Mouse (Mus musculus): Measurements from ENCODE around the gene Ppm1j. TPM values are rescaled to one million over a fixed set of nuclear protein-coding genes. Genes with fewer than 3 reads are reported as not detected.

The Ppm1j gene
- total and polyA plus RNA-seq, 3 experiments, result 0.54 to 2.7 TPM; not detected in 1

- no peak overlapping the region for H3K4me3 ChIP-seq (ENCODE audit: control insufficient read depth in 1 of 2, insufficient read depth in 1 of 2, low read depth in 2 of 2, low read length in 2 of 2)
- DNase-seq (ENCODE audit: low read depth, low spot score), result no peak
- no peak overlapping the region for H3K27ac ChIP-seq (ENCODE audit: control insufficient read depth, low read depth, low read length)
- H3K27me3 ChIP-seq (ENCODE audit: control insufficient read depth in 1 of 2, insufficient read depth in 2 of 2, low read length in 2 of 2), result no peaks in the 10 kb centered on the region; a peak in 1 of 4 replicates
- H3K36me3 ChIP-seq (ENCODE audit: control insufficient read depth in 1 of 2, insufficient read depth in 2 of 2, low read length in 2 of 2), result no peaks in the 10 kb centered on the region
- H3K9me3 ChIP-seq (replicated peaks; ENCODE audit: insufficient read depth, low read length), result no peaks in the 10 kb centered on the region
- TF ChIP-seq CTCF (IDR thresholded peaks at IDR 0.05 in 2 of 3, conservative IDR thresholded peaks at IDR 0.05 in 1 of 3; ENCODE audit: control insufficient read depth in 1 of 3, insufficient read depth in 1 of 3, low read depth in 2 of 3, low read length in 3 of 3, poor library complexity in 1 of 3, severe bottlenecking in 1 of 3) (no peak), POLR2AphosphoS2 (IDR thresholded peaks at IDR 0.05; ENCODE audit: low read length) (no peak), KAT2A (conservative IDR thresholded peaks at IDR 0.05; ENCODE audit: low read depth, low read length) (no peak), BHLHE40 (IDR thresholded peaks at IDR 0.05; ENCODE audit: borderline replicate concordance, low read depth, low read length) (no peak), USF2 (IDR thresholded peaks at IDR 0.05; ENCODE audit: borderline replicate concordance in 1 of 2, insufficient read depth in 1 of 2, low read depth in 1 of 2, low read length in 2 of 2) (no peak), EP300 (IDR thresholded peaks at IDR 0.05; ENCODE audit: low read depth in 1 of 2, low read length in 2 of 2) (no peak), RCOR1 (IDR thresholded peaks at IDR 0.05; ENCODE audit: low read depth, low read length) (no peak), GATA1 (IDR thresholded peaks at IDR 0.05; ENCODE audit: low read depth, low read length) (no peak), USF1 (IDR thresholded peaks at IDR 0.05; ENCODE audit: low read depth, low read length) (no peak), ZMIZ1 (IDR thresholded peaks at IDR 0.05; ENCODE audit: low read depth, low read length) (no peak), E2F4 (IDR thresholded peaks at IDR 0.05; ENCODE audit: borderline replicate concordance, low read depth, low read length) (no peak), CHD2 (IDR thresholded peaks at IDR 0.05; ENCODE audit: low read length) (no peak), JUND (IDR thresholded peaks at IDR 0.05; ENCODE audit: low read depth, low read length) (no peak)
- H3K79me2 ChIP-seq (ENCODE audit: control insufficient read depth, insufficient read depth, low read length, poor library complexity), result no peaks in the 10 kb centered on the region
- H3K9ac ChIP-seq (ENCODE audit: control insufficient read depth, low read depth, low read length, poor library complexity, severe bottlenecking), result no peak overlapping the region
- H3K4me1 ChIP-seq (ENCODE audit: control insufficient read depth in 1 of 2, insufficient read depth in 2 of 2, low read length in 2 of 2), result peaks cover 3% of the 10 kb centered on the region in 2 experiments; a peak in 3 of 4 replicates
Observed at GRCm38 (mm10) chr3:104771460-104771859, 9.4 kb upstream of the Ppm1j start.

- no peaks in the 10 kb centered on the region for H3K36me3 ChIP-seq (ENCODE audit: control insufficient read depth in 1 of 2, insufficient read depth in 2 of 2, low read length in 2 of 2)
- H3K4me3 ChIP-seq (ENCODE audit: control insufficient read depth in 1 of 2, insufficient read depth in 1 of 2, low read depth in 2 of 2, low read length in 2 of 2), result no peak overlapping the region
- no peaks in the 10 kb centered on the region for H3K79me2 ChIP-seq (ENCODE audit: control insufficient read depth, insufficient read depth, low read length, poor library complexity)
- H3K27me3 ChIP-seq (ENCODE audit: control insufficient read depth in 1 of 2, insufficient read depth in 2 of 2, low read length in 2 of 2), result no peaks in the 10 kb centered on the region; a peak in 1 of 4 replicates
- H3K27ac ChIP-seq (ENCODE audit: control insufficient read depth, low read depth, low read length), result no peak overlapping the region
- TF ChIP-seq ELF1 (IDR thresholded peaks at IDR 0.05; ENCODE audit: low read depth, low read length), result no peak
- H3K9ac ChIP-seq (ENCODE audit: control insufficient read depth, low read depth, low read length, poor library complexity, severe bottlenecking), result no peak overlapping the region
- H3K9me3 ChIP-seq (replicated peaks; ENCODE audit: insufficient read depth, low read length), result no peaks in the 10 kb centered on the region
- DNase-seq (ENCODE audit: low read depth, low spot score), result no peak
- peaks cover 3% of the 10 kb centered on the region in 2 experiments; a peak in 3 of 4 replicates for H3K4me1 ChIP-seq (ENCODE audit: control insufficient read depth in 1 of 2, insufficient read depth in 2 of 2, low read length in 2 of 2)
Observed at GRCm38 (mm10) chr3:104773301-104773700, 7.6 kb upstream of the Ppm1j start.

DNA sequence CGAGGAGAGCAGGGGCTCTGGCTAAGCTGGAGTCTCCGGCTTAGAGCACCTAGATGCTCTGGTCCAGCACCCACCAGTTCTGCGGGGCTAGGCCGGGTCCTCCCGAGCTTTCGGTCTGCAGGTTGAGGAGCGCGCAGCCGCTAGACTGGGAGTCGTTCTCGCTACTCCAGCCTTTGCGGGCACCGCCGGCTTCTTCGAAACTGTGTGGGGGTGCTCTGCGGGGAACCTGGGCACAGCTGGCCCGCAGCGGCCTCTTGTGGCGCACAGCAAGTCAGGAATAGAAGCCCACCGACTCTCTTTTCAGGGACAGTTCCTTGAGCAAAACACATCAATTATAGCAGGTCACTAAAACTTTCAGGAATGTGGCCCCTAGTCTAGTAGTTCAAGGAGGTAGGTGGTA is 3.5 kb upstream of the Ppm1j start:
- no peaks in the 10 kb centered on the region; the same call in 1 of the 2 replicates for H3K79me2 ChIP-seq (ENCODE audit: control insufficient read depth, insufficient read depth, low read length, poor library complexity)
- peaks cover 0 to 15% of the 10 kb centered on the region in 2 experiments for H3K4me1 ChIP-seq (ENCODE audit: control insufficient read depth in 1 of 2, insufficient read depth in 2 of 2, low read length in 2 of 2)
- no peak overlapping the region for H3K4me3 ChIP-seq (ENCODE audit: control insufficient read depth in 1 of 2, insufficient read depth in 1 of 2, low read depth in 2 of 2, low read length in 2 of 2)
- H3K27ac ChIP-seq (ENCODE audit: control insufficient read depth, low read depth, low read length), result no peak overlapping the region
- H3K9me3 ChIP-seq (replicated peaks; ENCODE audit: insufficient read depth, low read length), result no peaks in the 10 kb centered on the region
- no peak overlapping the region for H3K9ac ChIP-seq (ENCODE audit: control insufficient read depth, low read depth, low read length, poor library complexity, severe bottlenecking)
- no peaks in the 10 kb centered on the region; a peak in 1 of 4 replicates for H3K27me3 ChIP-seq (ENCODE audit: control insufficient read depth in 1 of 2, insufficient read depth in 2 of 2, low read length in 2 of 2)
- H3K36me3 ChIP-seq (ENCODE audit: control insufficient read depth in 1 of 2, insufficient read depth in 2 of 2, low read length in 2 of 2), result peaks cover 0 to 9% of the 10 kb centered on the region in 2 experiments; a peak in 2 of 4 replicates
- DNase-seq (ENCODE audit: low read depth, low spot score), result no peak
- TF ChIP-seq USF2 (IDR thresholded peaks at IDR 0.05; ENCODE audit: borderline replicate concordance in 1 of 2, insufficient read depth in 1 of 2, low read depth in 1 of 2, low read length in 2 of 2), result no peak
- no peak for TF ChIP-seq ZKSCAN1 (IDR thresholded peaks at IDR 0.05; ENCODE audit: low read depth, low read length)
- TF ChIP-seq ZMIZ1 (IDR thresholded peaks at IDR 0.05; ENCODE audit: low read depth, low read length), result no peak
- no peak for TF ChIP-seq SMC3 (IDR thresholded peaks at IDR 0.05; ENCODE audit: low read depth, low read length)

Measured in MEL (cell line).